Mouse (Mus musculus) embryonic facial prominence, embryonic 12.5 days (tissue): Measurements from ENCODE around the gene Nsf. TPM values are rescaled to one million over a fixed set of nuclear protein-coding genes. Genes with fewer than 3 reads are reported as not detected.

ENCODE experiments used
- ATAC-seq: fragments of 200-750 bp; cut with Nextera tagmentation; 2 replicates; pipeline ENCODE4 v1.8.0; 2017; ENCODE audit not compliant: insufficient number of reproducible peaks, insufficient read depth, low FRiP score, low TSS enrichment
- H3K27ac ChIP-seq: fragments of 300-500 bp; sonication (generic); 2 replicates; pipeline ENCODE4 v1.5.1; 2016; ENCODE audit warnings: mild to moderate bottlenecking
- H3K27me3 ChIP-seq: fragments of 300-500 bp; sonication (generic); 2 replicates; pipeline ENCODE4 v1.6.1; 2016; ENCODE audit warnings: mild to moderate bottlenecking, moderate library complexity
- H3K36me3 ChIP-seq: fragments of 300-500 bp; sonication (generic); 2 replicates; pipeline ENCODE4 v1.6.1; 2016; ENCODE audit warnings: mild to moderate bottlenecking
- H3K4me1 ChIP-seq: fragments of 300-500 bp; sonication (generic); 2 replicates; pipeline ENCODE4 v1.6.1; 2016
- H3K4me2 ChIP-seq: fragments of 300-500 bp; sonication (generic); replicated peaks from 2 replicates; pipeline ENCODE4 v1.6.1; 2016; ENCODE audit warnings: mild to moderate bottlenecking, moderate library complexity
- H3K4me3 ChIP-seq: fragments of 300-500 bp; sonication (generic); 2 replicates; pipeline ENCODE4 v1.5.1; 2016; ENCODE audit warnings: mild to moderate bottlenecking
- H3K9ac ChIP-seq: fragments of 300-500 bp; sonication (generic); 2 replicates; pipeline ENCODE4 v1.6.1; 2016; ENCODE audit warnings: mild to moderate bottlenecking, moderate library complexity
- H3K9me3 ChIP-seq: fragments of 300-500 bp; sonication (generic); 2 replicates; pipeline ENCODE4 v1.6.1; 2016; ENCODE audit warnings: mild to moderate bottlenecking, moderate library complexity
- WGBS: fragments of 180-500 bp; shearing (Covaris S2); methylation state at CpG from one replicate; pipeline ENCODE4 v1.1.7; 2016; 5-methylcytosine and 5-hydroxymethylcytosine counted together
- polyA plus RNA-seq: library from polyadenylated mRNA; unstranded; fragments of >200 nt; fragmentation: Nextera tagmentation; extraction: Ambion mirVana; gene quantifications from 2 replicates; pipeline ENCODE4 v1.2.1, GENCODE M21; 2016

The Nsf gene
- polyA plus RNA-seq, 1 experiment from 2014 or later = 57.4 TPM

- Histone ChIP-seq H3K27ac (no peak overlapping the region), H3K9me3 (0 out of 2 replicates have a peak, but pooled peaks cover 3% of the 10 kb centered on the region), H3K4me3 (no peak overlapping the region), H3K36me3 (no peaks in the 10 kb centered on the region), H3K4me2 (no peak overlapping the region), H3K9ac (no peak overlapping the region), H3K4me1 (peaks cover 2% of the 10 kb centered on the region), H3K27me3 (peaks cover 29% of the 10 kb centered on the region)
- WGBS = 85% methylated on average over 11 of the region's 11 CpGs
- no peak for ATAC-seq
These were observed 149.7 kb downstream of the Nsf start for GRCm38 (mm10) chr11:103804126-103804525.

- H3K4me2 ChIP-seq = no peak overlapping the region
- H3K9ac ChIP-seq = no peak overlapping the region
- H3K27ac ChIP-seq = no peak overlapping the region
- peaks cover 14% of the 10 kb centered on the region for H3K27me3 ChIP-seq
- 0 out of 2 replicates have a peak, but pooled peaks cover 3% of the 10 kb centered on the region for H3K9me3 ChIP-seq
- no peaks in the 10 kb centered on the region for H3K4me1 ChIP-seq
- WGBS = 69% methylated on average over 9 of the region's 9 CpGs
- no peak for ATAC-seq
- H3K4me3 ChIP-seq = no peak overlapping the region
- no peaks in the 10 kb centered on the region for H3K36me3 ChIP-seq
These were observed 152.7 kb downstream of the Nsf start for GRCm38 (mm10) chr11:103801128-103801527.

GRCm38 (mm10) chr11:103789951-103790350 lies 163.9 kb downstream of the Nsf start:
- Histone ChIP-seq H3K4me3 (no peak overlapping the region), H3K9ac (no peak overlapping the region), H3K27me3 (peaks cover 31% of the 10 kb centered on the region), H3K4me2 (no peak overlapping the region), H3K36me3 (no peaks in the 10 kb centered on the region), H3K9me3 (no peaks in the 10 kb centered on the region), H3K27ac (no peak overlapping the region), H3K4me1 (no peaks in the 10 kb centered on the region)
- no peak for ATAC-seq
- WGBS = 71% methylated on average over 5 of the region's 5 CpGs

GRCm38 (mm10) chr11:103780152-103780551 lies 173.7 kb downstream of the Nsf start:
- H3K27me3 ChIP-seq = peaks cover 29% of the 10 kb centered on the region
- H3K4me1 ChIP-seq = no peaks in the 10 kb centered on the region
- H3K9me3 ChIP-seq = no peaks in the 10 kb centered on the region
- H3K27ac ChIP-seq = no peak overlapping the region
- ATAC-seq = no peak
- H3K9ac ChIP-seq = no peak overlapping the region
- H3K4me3 ChIP-seq = no peak overlapping the region
- no peaks in the 10 kb centered on the region for H3K36me3 ChIP-seq
- WGBS = 64% methylated on average over 9 of the region's 9 CpGs
- no peak overlapping the region for H3K4me2 ChIP-seq

- H3K4me2 ChIP-seq = peak overlapping the region; percentile 61
- no peak overlapping the region for H3K27ac ChIP-seq
- peaks cover 15% of the 10 kb centered on the region for H3K4me1 ChIP-seq
- H3K9ac ChIP-seq = no peak overlapping the region
- H3K9me3 ChIP-seq = no peaks in the 10 kb centered on the region
- no peaks in the 10 kb centered on the region for H3K36me3 ChIP-seq
- H3K27me3 ChIP-seq = peaks cover 89% of the 10 kb centered on the region
- ATAC-seq = no peak
- WGBS = 0% methylated on average over 19 of the region's 19 CpGs
- peak overlapping the region; percentile 33 for H3K4me3 ChIP-seq
These were observed 179.7 kb downstream of the Nsf start for GRCm38 (mm10) chr11:103774228-103774530.

GRCm38 (mm10) chr11:103773387-103774227 lies 180.2 kb downstream of the Nsf start, which contains the start of gene Wnt3:
TSS of gene Wnt3 (plus strand) at chr11:103774150.
- Histone ChIP-seq H3K4me1 (peaks cover 15% of the 10 kb centered on the region), H3K9ac (no peak within 1 kb of the TSS), H3K4me3 (peak within 1 kb of the TSS; percentile 33), H3K9me3 (no peaks in the 10 kb centered on the region), H3K4me2 (peak within 1 kb of the TSS; percentile 61), H3K36me3 (no peaks in the 10 kb centered on the region), H3K27ac (no peak within 1 kb of the TSS), H3K27me3 (peaks cover 92% of the 10 kb centered on the region)
- under 1% methylated on average over 60 of the region's 60 CpGs for WGBS
- no peak for ATAC-seq

GRCm38 (mm10) chr11:103772505-103773386 lies 181.1 kb downstream of the Nsf start:
- Histone ChIP-seq H3K9me3 (no peaks in the 10 kb centered on the region), H3K9ac (no peak overlapping the region), H3K4me3 (peak overlapping the region; percentile 33), H3K27ac (no peak overlapping the region), H3K27me3 (peaks cover 97% of the 10 kb centered on the region), H3K36me3 (no peaks in the 10 kb centered on the region), H3K4me2 (peak overlapping the region; percentile 61), H3K4me1 (peaks cover 15% of the 10 kb centered on the region)
- 2% methylated on average over 23 of the region's 23 CpGs for WGBS
- ATAC-seq = no peak

Other genes with a start within 250 kb of the Nsf start
- gene Wnt9b, start 204.2 kb downstream of the Nsf start, polyA plus RNA-seq = 3.5 and 4.3 TPM in 2 replicates
- gene Wnt3, start 179.9 kb downstream of the Nsf start, polyA plus RNA-seq = 4.7 and 6.1 TPM in 2 replicates
- 76.4 and 83.0 TPM in 2 replicates for gene Arf2, start 12.7 kb upstream of the Nsf start, polyA plus RNA-seq
- 0.36 and 0.47 TPM in 2 replicates for gene Crhr1, start 178.8 kb upstream of the Nsf start, polyA plus RNA-seq
- not detected in 2 replicates for gene Sppl2c, start 232.3 kb upstream of the Nsf start, polyA plus RNA-seq